Mouse (Mus musculus) thymus, adult 2 months (tissue): ENCODE measurements around the gene Tas2r144. TPM values are rescaled to one million over a fixed set of nuclear protein-coding genes. Genes with fewer than 3 reads are reported as not detected.

ENCODE experiments used
- DNase-seq: peaks from one replicate; pipeline ENCODE4 v3.0.0; 2021
- H3K27ac ChIP-seq: fragments of 200-500 bp; 2 replicates; pipeline ENCODE4 v1.5.1; 2012; ENCODE audit warnings: low read length, control low read depth; ENCODE audit not compliant: control insufficient read depth, insufficient read depth
- H3K27me3 ChIP-seq: fragments of 200-500 bp; 2 replicates; pipeline ENCODE4 v1.6.1; 2012; ENCODE audit warnings: mild to moderate bottlenecking, low read length, moderate library complexity, mixed read lengths; ENCODE audit not compliant: control insufficient read depth, insufficient read depth
- H3K36me3 ChIP-seq: fragments of 200-500 bp; 2 replicates; pipeline ENCODE4 v1.6.1; 2012; ENCODE audit warnings: mild to moderate bottlenecking, low read length, moderate library complexity; ENCODE audit not compliant: control insufficient read depth, insufficient read depth
- H3K4me1 ChIP-seq: fragments of 200-500 bp; replicated peaks from 2 replicates; pipeline ENCODE4 v1.6.1; 2012; ENCODE audit warnings: low read length; ENCODE audit not compliant: control insufficient read depth, insufficient read depth
- H3K4me3 ChIP-seq: fragments of 200-500 bp; 2 replicates; pipeline ENCODE4 v1.5.1; 2012; ENCODE audit warnings: mild to moderate bottlenecking, low read length, control low read depth, moderate library complexity; ENCODE audit not compliant: control insufficient read depth, insufficient read depth
- CTCF ChIP-seq: fragments of 200-500 bp; IDR thresholded peaks from 2 replicates; pipeline ENCODE4 v1.5.1; 2012; ENCODE audit warnings: mild to moderate bottlenecking, control low read depth, low read length, moderate library complexity, borderline replicate concordance; ENCODE audit not compliant: control insufficient read depth, poor library complexity, insufficient read depth; ENCODE audit errors: extremely low read depth
- POLR2A ChIP-seq: fragments of 200-500 bp; IDR thresholded peaks from 2 replicates; pipeline ENCODE4 v1.6.1; 2012; ENCODE audit warnings: mild to moderate bottlenecking, low read length, control low read depth, moderate library complexity; ENCODE audit not compliant: control insufficient read depth, poor library complexity, insufficient read depth; ENCODE audit errors: extremely low read depth
- WGBS: fragments of 180-500 bp; shearing (Covaris S2); methylation state at CpG from one replicate; pipeline ENCODE4 v1.1.7; 2018; 5-methylcytosine and 5-hydroxymethylcytosine counted together
- polyA plus RNA-seq: library from polyadenylated mRNA; depleted of rRNA; stranded (reverse); fragments of >200 nt; gene quantifications from 2 replicates; pipeline ENCODE4 v1.2.3, GENCODE M21; 2012

The Tas2r144 gene
- polyA plus RNA-seq, 1 experiment = not detected

GRCm38 (mm10) chr6:42247173-42247572 is 32.0 kb downstream of the Tas2r144 start:
- Histone ChIP-seq H3K27me3 (no peaks in the 10 kb centered on the region), H3K36me3 (no peaks in the 10 kb centered on the region), H3K27ac (no peak overlapping the region), H3K4me1 (peaks cover 7% of the 10 kb centered on the region), H3K4me3 (no peak overlapping the region)
- peak; percentile 14 for DNase-seq
- 76% methylated on average over 8 of the region's 8 CpGs for WGBS
- TF ChIP-seq POLR2A (no peak), CTCF (no peak)

DNA sequence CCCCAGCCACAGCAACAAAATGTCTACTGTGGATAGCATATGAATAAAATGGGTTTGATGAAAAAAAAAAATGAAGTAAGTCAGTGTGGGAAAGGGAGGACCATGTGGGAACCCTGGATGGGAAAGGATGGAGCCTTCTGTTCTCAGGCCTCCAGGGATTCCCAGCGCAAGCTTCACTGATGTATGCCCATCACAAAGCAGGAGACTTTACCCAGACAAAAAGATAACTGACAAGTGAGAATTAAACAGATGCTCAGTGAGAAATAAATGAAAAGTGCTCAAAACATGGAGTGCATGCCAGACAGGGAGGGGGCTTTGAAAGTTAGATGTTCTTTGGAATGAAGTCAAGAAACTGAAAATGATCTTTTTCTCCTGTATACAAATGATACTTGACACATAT is 32.9 kb downstream of the Tas2r144 start:
- peaks cover 7% of the 10 kb centered on the region for H3K4me1 ChIP-seq
- H3K27ac ChIP-seq = no peak overlapping the region
- no peaks in the 10 kb centered on the region for H3K27me3 ChIP-seq
- DNase-seq = no peak
- TF ChIP-seq POLR2A (no peak), CTCF (no peak)
- no peak overlapping the region for H3K4me3 ChIP-seq
- H3K36me3 ChIP-seq = no peaks in the 10 kb centered on the region
- 97% methylated on average over 1 of the region's 1 CpGs for WGBS

- no peaks in the 10 kb centered on the region for H3K27me3 ChIP-seq
- TF ChIP-seq POLR2A = no peak
- TF ChIP-seq CTCF = no peak
- WGBS = 93% methylated on average over 4 of the region's 4 CpGs
- H3K4me3 ChIP-seq = no peak overlapping the region
- no peaks in the 10 kb centered on the region for H3K4me1 ChIP-seq
- DNase-seq = no peak
- no peak overlapping the region for H3K27ac ChIP-seq
- H3K36me3 ChIP-seq = no peaks in the 10 kb centered on the region
Measured at GRCm38 (mm10) chr6:42251791-42252190, 36.7 kb downstream of the Tas2r144 start.

DNA sequence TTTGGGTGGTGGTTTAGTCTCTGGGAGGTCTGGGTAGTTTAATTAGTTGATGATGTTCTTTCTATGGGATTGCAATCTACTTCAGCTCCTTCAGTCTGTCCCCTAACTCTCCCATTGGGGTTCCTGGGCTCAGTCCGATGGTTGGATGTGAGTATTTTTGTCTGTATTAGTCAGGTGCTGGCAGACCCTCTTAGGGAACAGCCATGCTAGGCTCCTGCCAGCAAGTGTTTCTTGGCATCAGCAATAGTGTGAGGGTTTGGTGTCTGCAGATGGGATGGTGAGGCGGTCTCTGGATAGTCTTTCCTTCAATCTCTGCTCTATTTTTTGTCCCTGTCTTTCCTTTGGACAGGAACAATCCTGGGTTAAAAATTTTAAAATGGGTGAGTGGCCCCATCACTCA is 38.0 kb downstream of the Tas2r144 start:
- no peak for DNase-seq
- Histone ChIP-seq H3K27me3 (no peaks in the 10 kb centered on the region), H3K4me1 (no peaks in the 10 kb centered on the region), H3K27ac (no peak overlapping the region), H3K36me3 (no peaks in the 10 kb centered on the region), H3K4me3 (no peak overlapping the region)
- WGBS = 89% methylated on average over 2 of the region's 2 CpGs
- TF ChIP-seq POLR2A = no peak
- TF ChIP-seq CTCF = no peak

- no peaks in the 10 kb centered on the region for H3K4me1 ChIP-seq
- no peak overlapping the region for H3K4me3 ChIP-seq
- TF ChIP-seq POLR2A (no peak), CTCF (peak; percentile 77; the same call in 1 of the 2 replicates)
- peak; percentile 78 for DNase-seq
- 28% methylated on average over 11 of the region's 11 CpGs for WGBS
- no peaks in the 10 kb centered on the region for H3K27me3 ChIP-seq
- H3K27ac ChIP-seq = no peak overlapping the region
- H3K36me3 ChIP-seq = no peaks in the 10 kb centered on the region
Measured at GRCm38 (mm10) chr6:42257303-42257863, 42.3 kb downstream of the Tas2r144 start.

DNA sequence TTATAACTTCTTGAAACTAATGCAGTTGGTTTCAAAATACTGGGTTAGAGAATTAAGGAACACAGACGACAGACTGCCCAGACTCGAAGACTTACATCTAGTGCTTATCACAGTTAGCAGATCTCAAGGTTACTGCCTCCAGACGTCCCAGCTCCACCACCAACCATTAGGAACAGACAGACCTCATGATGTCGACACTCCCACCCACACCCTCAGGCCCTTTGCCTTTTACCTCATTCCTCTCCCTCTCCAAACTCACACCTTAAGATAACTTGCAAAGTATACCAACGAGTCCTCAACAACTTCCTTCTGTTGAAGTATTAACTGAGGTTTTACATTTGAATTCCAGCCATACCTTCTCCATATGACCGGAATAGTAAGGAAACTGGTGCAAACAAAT is 45.3 kb downstream of the Tas2r144 start:
- no peak for DNase-seq
- Histone ChIP-seq H3K27ac (no peak overlapping the region), H3K4me3 (no peak overlapping the region), H3K4me1 (no peaks in the 10 kb centered on the region), H3K27me3 (no peaks in the 10 kb centered on the region), H3K36me3 (no peaks in the 10 kb centered on the region)
- no peak for TF ChIP-seq CTCF
- no peak for TF ChIP-seq POLR2A
- 45% methylated on average over 6 of the region's 6 CpGs for WGBS

DNA sequence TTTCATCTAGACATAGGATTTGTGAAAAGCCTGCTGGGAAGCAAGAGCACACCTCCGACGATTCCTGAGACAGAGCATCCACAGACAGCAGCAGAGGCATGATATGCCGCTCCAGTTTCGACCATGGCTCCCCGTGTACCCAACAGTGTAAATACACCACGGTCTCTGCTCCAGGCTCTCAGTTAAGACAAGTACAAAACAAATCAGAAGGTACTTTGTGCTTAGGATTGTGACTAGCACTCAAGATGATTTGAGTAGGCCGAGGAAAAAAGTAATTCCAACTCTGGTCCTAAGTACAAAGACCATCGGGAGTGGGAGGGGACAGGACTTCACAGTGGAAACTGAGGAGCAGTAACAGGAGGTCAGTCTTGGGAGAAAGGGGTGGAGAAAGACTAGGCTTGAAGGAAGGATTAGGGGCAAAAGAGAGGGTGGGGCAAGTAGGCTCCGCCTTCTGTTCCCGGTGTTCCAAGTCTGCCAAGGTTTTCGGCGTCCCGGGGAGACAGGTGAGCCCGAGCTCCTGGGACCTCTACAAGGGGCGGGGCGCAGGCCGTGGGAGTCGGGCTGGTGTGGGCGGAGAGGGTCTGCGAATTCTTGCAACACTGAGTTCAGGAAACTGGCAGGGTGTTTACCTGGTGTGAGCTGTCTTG is 46.5 kb downstream of the Tas2r144 start, which contains the start of gene Tmem139:
Tmem139 (plus strand) TSS at position 447 of the 647 bp plus-strand sequence.
- Histone ChIP-seq H3K27ac (no peak within 1 kb of the TSS), H3K27me3 (no peaks in the 10 kb centered on the region), H3K4me3 (no peak within 1 kb of the TSS), H3K36me3 (no peaks in the 10 kb centered on the region), H3K4me1 (peaks cover 2% of the 10 kb centered on the region; the same call in 1 of the 2 replicates)
- TF ChIP-seq POLR2A (no peak), CTCF (no peak)
- WGBS = 84% methylated on average over 20 of the region's 20 CpGs
- DNase-seq = no peak
